Mouse (Mus musculus) left cerebral cortex, postnatal 4 days (tissue): ENCODE measurements around the gene Ess2. TPM values are rescaled to one million over a fixed set of nuclear protein-coding genes. Genes with fewer than 3 reads are reported as not detected.

Experiments used
- DNase-seq: peaks from one replicate; pipeline ENCODE4 v3.0.0-alpha.2; 2022
- intact Hi-C: fragments of 180-260 bp; cut with DNase I; formaldehyde crosslinking; loops from one replicate; pipeline ENCODE4 v1.15.1; 2025
- total RNA-seq, 2 experiments: library from RNA; stranded (reverse); gene quantifications; 2 replicates each; pipeline ENCODE4 v1.2.3; 2021

Ess2 gene
- total RNA-seq, 2 experiments from 2014 or later: 40.7 to 45.1 TPM

GRCm38 (mm10) chr16:17922163-17922538 lies 11.0 kb upstream of the Ess2 start:
- intact Hi-C loops: loop anchor here (5.0 to 10.0 kb wide), 2 partner anchors 125 to 293 kb away; partner anchors contain the start of gene Ccdc188
- DNase-seq: peak; percentile 46

DNA sequence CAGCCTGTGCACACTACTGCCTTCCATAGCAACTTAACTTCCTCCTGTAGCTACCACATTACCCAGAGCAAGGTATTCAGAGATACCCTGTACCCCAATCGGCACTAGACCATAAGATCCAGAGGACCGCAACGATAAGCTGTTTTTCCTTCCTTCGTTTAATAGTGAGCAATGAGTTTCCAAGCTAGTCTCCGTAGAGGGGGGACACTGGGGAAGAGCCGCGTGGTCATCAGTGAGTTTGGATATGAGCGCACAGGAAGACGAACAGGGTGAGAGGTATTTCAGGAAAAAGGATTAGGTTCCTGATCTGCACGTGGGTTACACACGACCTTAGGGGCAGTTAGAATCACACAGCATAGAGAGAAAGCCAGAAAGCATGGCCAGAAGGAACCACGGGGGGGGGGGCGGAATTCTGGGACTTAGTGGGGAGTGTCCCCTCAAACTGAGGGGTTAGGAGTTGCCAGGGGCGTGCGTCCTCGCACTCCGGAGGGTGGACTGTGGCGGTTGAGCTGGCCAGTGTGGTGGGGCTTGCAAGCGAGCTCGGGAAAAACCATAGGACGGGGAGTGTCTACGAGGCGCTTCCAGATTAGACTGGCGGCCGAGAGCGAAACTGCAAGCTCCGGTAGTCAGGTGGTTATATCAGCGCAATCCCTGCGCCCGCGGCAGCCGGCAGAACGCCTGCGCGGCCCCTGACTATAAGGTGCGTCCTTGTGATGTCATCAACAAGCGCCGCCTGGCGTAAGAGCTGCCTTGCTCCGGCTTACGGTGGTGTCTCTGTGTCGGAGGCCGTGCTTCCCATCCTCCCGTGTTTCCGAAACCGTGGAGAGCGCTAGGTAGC lies 10.4 kb upstream of the Ess2 start:
- intact Hi-C loops: loop anchor here (5.0 to 10.0 kb wide), 2 partner anchors 126 to 293 kb away; partner anchors contain the start of gene Ccdc188

DNA sequence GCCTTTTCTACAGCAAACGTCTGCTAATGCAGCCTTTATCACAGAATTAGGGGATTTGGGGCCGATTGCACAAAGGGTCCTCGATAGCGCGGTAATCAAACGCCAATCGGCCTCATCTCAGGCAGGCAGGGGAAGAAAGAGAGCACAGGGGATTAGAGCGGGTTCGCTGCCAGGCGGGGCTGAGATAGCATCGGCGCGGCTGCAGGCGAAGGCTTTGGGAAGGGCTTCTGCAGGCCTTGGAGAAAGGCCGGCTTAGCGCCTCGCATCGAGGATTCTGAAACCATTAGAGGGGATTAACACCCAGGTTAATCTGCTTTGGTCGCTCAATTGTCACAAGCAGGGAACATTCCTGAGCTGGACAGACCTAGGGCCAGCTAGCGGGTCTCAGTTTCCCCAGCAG lies 9.4 kb upstream of the Ess2 start:
- intact Hi-C loops: loop anchor here (5.0 to 10.0 kb wide), 2 partner anchors 127 to 294 kb away; partner anchors contain the start of gene Ccdc188
- no peak for DNase-seq

More for the DNA sequence above, 10.4 kb upstream of the Ess2 start:
- peak; percentile 98 for DNase-seq

GRCm38 (mm10) chr16:17914307-17915249 lies 3.4 kb upstream of the Ess2 start, which contains the start of gene Gsc2:
TSS of gene Gsc2 (minus strand) at chr16:17915059.
- intact Hi-C loops: no loop called here
- DNase-seq: no peak

GRCm38 (mm10) chr16:17898462-17898861 lies 12.7 kb downstream of the Ess2 start, which contains the start of the genes Dgcr2 and Tssk2:
TSS of gene Dgcr2 (minus strand) at chr16:17898562.
TSS of gene Tssk2 (plus strand) at chr16:17898637.
- intact Hi-C loops: no loop called here
- no peak for DNase-seq

DNA sequence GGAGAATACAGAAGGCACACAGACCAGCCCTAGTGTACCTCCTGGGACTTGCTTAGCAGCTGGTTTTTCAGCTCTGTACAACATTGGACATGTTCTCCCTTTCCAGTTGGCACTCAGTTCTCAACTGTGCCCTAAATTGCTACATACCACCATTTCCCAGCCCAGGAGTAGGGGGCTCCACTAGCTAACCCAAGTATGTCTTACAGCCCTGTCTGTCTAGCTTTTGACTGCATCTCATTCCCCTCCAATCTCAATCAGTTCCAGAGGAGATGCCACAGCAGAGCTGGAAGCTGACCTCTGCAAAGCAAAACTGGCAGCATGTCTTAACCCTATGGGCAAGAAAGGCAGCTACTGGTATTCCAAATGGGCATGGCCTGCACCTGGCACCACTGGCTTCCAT lies 15.1 kb downstream of the Ess2 start:
- intact Hi-C loops: no loop called here

DNA sequence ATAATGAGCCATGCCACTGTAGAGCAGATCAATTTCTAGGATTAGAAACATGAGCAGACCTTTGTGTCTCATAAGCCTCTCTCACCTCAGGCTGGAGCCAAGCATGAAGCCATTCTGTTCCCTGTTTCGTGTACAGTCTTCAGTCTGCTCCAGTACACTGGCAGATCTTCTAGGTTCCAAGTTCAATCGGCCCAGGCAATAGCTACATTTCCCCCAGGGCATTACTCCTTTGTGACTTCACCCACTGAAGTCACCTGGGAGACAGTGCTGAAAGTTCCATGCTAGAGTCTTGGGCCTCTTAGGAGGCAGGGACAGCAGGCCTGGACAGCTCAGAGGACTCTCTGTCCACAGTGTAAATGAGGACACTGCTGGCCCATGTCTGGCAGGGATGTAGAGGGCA lies 17.2 kb downstream of the Ess2 start, which contains the start of gene Tssk1:
Gene Tssk1, plus strand, starts transcription at position 301 of the 400 bp plus-strand sequence.
- intact Hi-C loops: no loop called here
- no peak for DNase-seq

More for the DNA sequence above, 15.1 kb downstream of the Ess2 start:
- DNase-seq: no peak

- DNase-seq: peak; percentile 71
- intact Hi-C loops: no loop called here
Measured at GRCm38 (mm10) chr16:17892606-17893005, 18.5 kb downstream of the Ess2 start.

- DNase-seq: peak; percentile 100
- intact Hi-C loops: no loop called here
Measured at GRCm38 (mm10) chr16:17891567-17891959, 19.6 kb downstream of the Ess2 start, which contains the start of gene Gm20518. TSS of gene Gm20518 (minus strand) at chr16:17891671.

DNA sequence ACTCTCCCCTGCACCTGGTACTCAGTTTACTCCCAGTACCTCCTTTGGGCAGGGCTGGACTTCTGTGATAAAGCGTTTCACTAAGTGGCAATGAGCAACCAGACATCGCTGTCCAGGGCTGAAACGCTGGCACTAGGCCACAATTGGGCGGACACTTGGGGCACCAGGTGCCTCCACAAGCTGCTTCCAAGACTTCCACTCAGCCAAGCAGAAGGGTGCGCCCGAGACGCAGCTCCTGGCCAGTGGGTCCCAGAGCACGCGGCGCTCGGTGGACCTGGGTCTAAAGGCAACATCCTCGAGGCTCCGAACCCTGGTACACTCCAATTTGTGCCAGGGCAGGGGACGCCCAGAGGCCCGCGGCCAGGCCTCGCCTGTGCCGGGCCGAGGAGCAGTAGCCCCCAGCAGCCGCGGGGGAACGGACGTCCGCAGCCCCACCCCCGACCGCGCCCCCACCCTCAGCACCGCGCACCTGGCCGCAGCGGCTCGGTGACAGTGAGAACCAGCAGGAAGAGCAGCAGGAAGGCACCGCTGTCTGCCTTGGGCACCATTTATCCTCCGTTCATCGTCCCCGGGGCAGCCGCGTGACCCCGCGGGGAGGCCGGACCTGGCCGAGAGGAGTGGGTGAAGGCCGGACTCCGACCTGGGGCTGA lies 20.1 kb downstream of the Ess2 start:
- DNase-seq: peak; percentile 95
- intact Hi-C loops: no loop called here

DNA sequence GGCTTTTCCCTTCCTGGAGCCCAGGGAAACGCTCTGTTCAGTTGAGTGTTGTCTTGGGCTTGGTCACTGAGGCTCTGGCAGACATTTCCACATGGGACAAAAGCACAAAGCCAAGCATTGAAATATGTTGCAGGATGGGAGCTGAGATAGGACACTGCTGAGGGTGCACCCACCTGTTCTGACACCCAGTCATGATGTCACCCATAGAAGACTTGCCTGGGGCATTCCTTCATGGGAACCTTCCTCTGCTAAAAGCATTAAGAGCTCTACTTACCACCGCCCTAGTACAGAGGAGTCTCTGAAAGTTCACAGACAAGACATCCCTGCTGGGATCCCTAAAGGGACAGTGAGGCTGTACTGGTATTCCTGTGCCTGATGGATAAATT lies 20.8 kb downstream of the Ess2 start:
- intact Hi-C loops: no loop called here
- no peak for DNase-seq

DNA sequence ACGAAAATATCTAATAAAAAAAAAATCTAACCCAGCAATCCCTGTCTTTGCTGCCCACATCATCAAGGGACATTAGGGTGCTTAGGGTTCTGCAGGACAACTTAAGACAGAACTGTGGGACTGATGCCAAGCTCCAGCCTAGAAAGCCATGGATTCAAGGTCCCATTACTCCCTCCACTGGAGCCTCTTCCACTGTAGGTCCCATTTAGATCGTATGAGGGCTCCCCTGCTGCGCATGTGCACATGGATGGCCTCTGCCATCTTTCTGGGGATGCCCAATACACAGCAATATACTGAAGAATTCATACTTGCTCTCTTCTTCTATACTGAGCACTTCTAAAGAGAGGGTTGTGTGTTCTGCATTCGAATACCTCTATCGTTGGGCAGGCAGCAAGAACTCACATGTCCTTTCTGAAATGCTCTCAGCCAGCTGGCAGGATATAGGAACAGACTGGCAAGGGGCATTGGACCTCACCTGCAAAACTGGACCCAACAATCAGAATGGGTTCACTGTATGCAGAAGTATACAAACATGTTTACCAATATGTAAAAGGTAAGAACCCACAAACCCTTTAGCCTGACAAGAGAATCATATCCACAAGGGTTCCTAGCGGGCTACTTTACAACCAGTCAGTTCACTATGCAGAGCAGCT lies 21.3 kb downstream of the Ess2 start:
- intact Hi-C loops: no loop called here
- no peak for DNase-seq

- intact Hi-C loops: no loop called here
Measured at GRCm38 (mm10) chr16:17884116-17884515, 27.0 kb downstream of the Ess2 start.

GRCm38 (mm10) chr16:17882196-17882595 lies 29.0 kb downstream of the Ess2 start:
- no peak for DNase-seq
- intact Hi-C loops: no loop called here

More at GRCm38 (mm10) chr16:17884116-17884515, 27.0 kb downstream of the Ess2 start:
- no peak for DNase-seq

GRCm38 (mm10) chr16:17879571-17879970 lies 31.6 kb downstream of the Ess2 start:
- intact Hi-C loops: no loop called here
- DNase-seq: no peak

- no peak for DNase-seq
- intact Hi-C loops: no loop called here
Measured at GRCm38 (mm10) chr16:17876096-17876495, 35.1 kb downstream of the Ess2 start.

DNA sequence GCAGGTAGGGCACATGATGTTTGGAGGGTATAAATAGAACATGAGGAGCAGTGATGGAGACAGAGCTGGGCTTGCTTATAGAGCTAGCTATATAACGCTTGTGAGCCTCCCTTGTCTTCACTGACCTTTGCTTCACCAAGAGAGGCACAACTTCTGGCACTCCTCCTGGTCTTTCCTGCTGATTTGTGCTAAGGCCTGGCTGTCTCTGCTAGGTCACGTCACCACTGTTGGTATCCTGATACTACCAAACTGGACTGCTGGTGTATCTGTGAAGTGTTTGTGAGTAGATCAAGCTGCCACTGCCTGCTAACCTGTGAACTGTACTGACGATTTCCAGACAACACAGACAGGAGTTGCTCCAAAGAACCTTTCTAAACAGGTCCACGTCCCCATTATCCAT lies 36.0 kb downstream of the Ess2 start:
- intact Hi-C loops: no loop called here
- no peak for DNase-seq

GRCm38 (mm10) chr16:17872995-17873394 lies 38.2 kb downstream of the Ess2 start:
- intact Hi-C loops: no loop called here
- no peak for DNase-seq

DNA sequence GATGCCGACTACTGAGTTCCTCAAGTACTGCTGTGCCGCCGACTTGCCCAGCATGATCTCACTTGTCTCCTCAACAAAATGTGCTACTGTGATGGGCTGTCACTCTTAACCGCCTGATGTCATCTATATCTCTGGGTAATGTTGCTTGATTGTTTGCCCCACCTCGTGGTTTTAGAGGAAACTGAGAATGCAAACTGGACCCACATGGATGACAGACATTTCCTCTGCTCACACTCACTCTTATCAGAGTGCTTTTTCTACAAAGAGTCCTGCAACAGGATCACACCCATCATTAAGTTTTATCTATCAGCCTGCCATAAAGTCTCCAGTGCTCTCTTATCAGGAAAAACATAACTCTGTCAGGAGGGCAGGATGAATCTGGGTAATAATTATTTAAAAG lies 39.9 kb downstream of the Ess2 start:
- intact Hi-C loops: no loop called here

GRCm38 (mm10) chr16:17865770-17866169 lies 45.4 kb downstream of the Ess2 start:
- intact Hi-C loops: no loop called here
- no peak for DNase-seq

More for the DNA sequence above, 39.9 kb downstream of the Ess2 start:
- no peak for DNase-seq
